Comparison of ENCODE assay signal across 13 mouse cellular contexts in genomic region chr1:179568690-179569398, GRCm38 (mm10). TPM values are rescaled to one million over a fixed set of nuclear protein-coding genes. Genes with fewer than 3 reads are reported as not detected.
DNase-seq lines count a peak whose midpoint lies in the region; ATAC-seq and TF ChIP-seq lines count a peak whose summit lies in the region.
"Had no signal": no experiment of that assay in that cellular context is flagged by ENCODE, and none has a peak within 500 bp of the region (broad histone marks: within the 10 kb centered on the region; RNA-seq: fewer than 3 reads in every experiment).

No protein-coding gene starts in this region.

- no peaks in the 10 kb centered on the region for H3K36me3 ChIP-seq in heart, embryonic 13.5 days
- no peaks in the 10 kb centered on the region for H3K36me3 ChIP-seq in heart, embryonic 15.5 days
- no peaks in the 10 kb centered on the region for H3K36me3 ChIP-seq in stomach, embryonic 15.5 days
- H3K36me3 ChIP-seq: forebrain, embryonic 15.5 days had no signal

- peaks cover 40% of the 10 kb centered on the region for H3K4me1 ChIP-seq in heart, embryonic 13.5 days
- peaks cover 32% of the 10 kb centered on the region for H3K4me1 ChIP-seq in heart, embryonic 15.5 days (replicated peaks)
- H3K4me1 ChIP-seq in lung, adult 2 months (ENCODE audit: control insufficient read depth, insufficient read depth, low read length), result peaks cover 25% of the 10 kb centered on the region
- H3K4me1 ChIP-seq in stomach, embryonic 15.5 days, result peaks cover 15% of the 10 kb centered on the region; the same call in 1 of the 2 replicates

- no peak for DNase-seq in heart, postnatal 10 days
- DNase-seq in lung, adult 2 months, result peak; percentile 51
- DNase-seq in left cerebral cortex, postnatal 4 days, result no peak
- DNase-seq in spleen, adult 12 weeks (ENCODE audit: low spot score), result no peak
- DNase-seq: adrenal gland, postnatal 25 days; cerebellum, adult 2 months; kidney, adult 2 months; spleen, adult 18-20 months had no signal

- H3K27ac ChIP-seq in heart, embryonic 13.5 days (replicated peaks), result peak overlapping the region; percentile 48
- H3K27ac ChIP-seq in heart, embryonic 15.5 days, result peak overlapping the region; percentile 17
- 0 out of 2 replicates have a peak overlapping the region, but pooled peaks have one; percentile 4 for H3K27ac ChIP-seq in stomach, embryonic 15.5 days
- H3K27ac ChIP-seq: forebrain, embryonic 15.5 days had no signal

- H3K9me3 ChIP-seq in heart, embryonic 13.5 days, result no peaks in the 10 kb centered on the region
- H3K9me3 ChIP-seq in heart, embryonic 15.5 days (replicated peaks), result no peaks in the 10 kb centered on the region
- no peaks in the 10 kb centered on the region for H3K9me3 ChIP-seq in stomach, embryonic 15.5 days
- H3K9me3 ChIP-seq: forebrain, embryonic 15.5 days had no signal

- intact Hi-C loops in heart, postnatal 10 days (cut with DNase I), result no loop called here
- intact Hi-C loops in left cerebral cortex, postnatal 4 days (cut with DNase I), result no loop called here

- WGBS in heart, embryonic 13.5 days, result 36% methylated on average over 4 of the region's 4 CpGs
- 47% methylated on average over 4 of the region's 4 CpGs for WGBS in heart, embryonic 15.5 days
- WGBS in lung, adult 2 months, result 43% methylated on average over 4 of the region's 4 CpGs
- WGBS in stomach, embryonic 15.5 days, result 40% methylated on average over 4 of the region's 4 CpGs

- no peaks in the 10 kb centered on the region for H3K27me3 ChIP-seq in heart, embryonic 13.5 days (replicated peaks)
- H3K27me3 ChIP-seq in heart, embryonic 15.5 days, result no peaks in the 10 kb centered on the region
- no peaks in the 10 kb centered on the region for H3K27me3 ChIP-seq in stomach, embryonic 15.5 days (replicated peaks)
- H3K27me3 ChIP-seq: forebrain, embryonic 15.5 days had no signal

- TF ChIP-seq POLR2A in lung, adult 2 months (IDR thresholded peaks at IDR 0.05; ENCODE audit: borderline replicate concordance, extremely low read depth, low read depth, low read length), result no peak

- TF ChIP-seq CTCF in lung, adult 2 months (IDR thresholded peaks at IDR 0.05; ENCODE audit: insufficient read depth, low read length), result no peak

- H3K4me2 ChIP-seq in heart, embryonic 13.5 days, result no peak overlapping the region
- H3K4me2 ChIP-seq in heart, embryonic 15.5 days, result no peak overlapping the region
- H3K4me2 ChIP-seq in stomach, embryonic 15.5 days, result no peak overlapping the region
- H3K4me2 ChIP-seq: forebrain, embryonic 15.5 days had no signal

- H3K9ac ChIP-seq in heart, embryonic 13.5 days, result 0 out of 2 replicates have a peak overlapping the region, but pooled peaks have one; percentile 28
- no peak overlapping the region for H3K9ac ChIP-seq in heart, embryonic 15.5 days
- no peak overlapping the region for H3K9ac ChIP-seq in stomach, embryonic 15.5 days
- H3K9ac ChIP-seq: forebrain, embryonic 15.5 days had no signal

- no peak for ATAC-seq in heart, embryonic 13.5 days (ENCODE audit: extremely low read depth, insufficient number of reproducible peaks, low FRiP score, low TSS enrichment)
- ATAC-seq in heart, embryonic 15.5 days (replicated peaks; ENCODE audit: insufficient number of reproducible peaks, insufficient read depth, low FRiP score, low read depth), result no peak
- ATAC-seq in stomach, embryonic 15.5 days (ENCODE audit: insufficient read depth, low FRiP score, low read depth), result peak; percentile 31; the same call in 1 of the 2 replicates
- ATAC-seq in megakaryocyte, adult 5-6 weeks (ENCODE audit: poor library complexity, severe bottlenecking), result no peak
- ATAC-seq: forebrain, embryonic 15.5 days had no signal

- H3K4me3 ChIP-seq in heart, embryonic 13.5 days, result no peak overlapping the region
- no peak overlapping the region for H3K4me3 ChIP-seq in heart, embryonic 15.5 days
- no peak overlapping the region for H3K4me3 ChIP-seq in lung, adult 2 months (replicated peaks; ENCODE audit: extremely low read depth, low read depth, low read length)
- H3K4me3 ChIP-seq in stomach, embryonic 15.5 days (replicated peaks), result no peak overlapping the region
- H3K4me3 ChIP-seq: forebrain, embryonic 15.5 days had no signal

RNA-seq across cellular contexts. Expression of gene Cnst, which starts 22.7 kb away (rescaled TPM):
- 16.0 and 16.6 TPM in 2 replicates for polyA plus RNA-seq in heart, embryonic 13.5 days (2015; fragmentation: Nextera tagmentation; extraction: Ambion mirVana)
- total RNA-seq in heart, postnatal 10 days (2021), result 10 to 100 TPM; 38.6 to 44.9 TPM
- polyA plus RNA-seq in heart, embryonic 15.5 days (2015; fragmentation: Nextera tagmentation; extraction: Ambion mirVana), result 16.6 and 18.3 TPM in 2 replicates
- 16.2 and 22.5 TPM in 2 replicates for polyA plus RNA-seq in lung, adult 2 months (2012; rRNA removed)
- 13.9 and 14.9 TPM in 2 replicates for polyA plus RNA-seq in stomach, embryonic 15.5 days (2015; fragmentation: Nextera tagmentation; extraction: Ambion mirVana)
- total RNA-seq in left cerebral cortex, postnatal 4 days (2021), result 10 to 100 TPM; 26.3 to 28.9 TPM
- total RNA-seq in megakaryocyte, adult 5-6 weeks (2015), result 13.5 and 14.7 TPM in 2 replicates
- 22.6 and 23.8 TPM in 2 replicates for total RNA-seq in megakaryocyte, adult 5-6 weeks (2017)

RNA-seq across cellular contexts. Expression of gene Tfb2m, which starts 22.8 kb away (rescaled TPM):
- 20.2 and 24.8 TPM in 2 replicates for polyA plus RNA-seq in heart, embryonic 13.5 days (2015; fragmentation: Nextera tagmentation; extraction: Ambion mirVana)
- 10 to 100 TPM; 32.5 to 37.9 TPM for total RNA-seq in heart, postnatal 10 days (2021)
- polyA plus RNA-seq in heart, embryonic 15.5 days (2015; fragmentation: Nextera tagmentation; extraction: Ambion mirVana), result 19.8 and 27.9 TPM in 2 replicates
- 6.6 and 8.4 TPM in 2 replicates for polyA plus RNA-seq in lung, adult 2 months (2012; rRNA removed)
- polyA plus RNA-seq in stomach, embryonic 15.5 days (2015; fragmentation: Nextera tagmentation; extraction: Ambion mirVana), result 26.8 and 30.1 TPM in 2 replicates
- total RNA-seq in left cerebral cortex, postnatal 4 days (2021), result 10 to 100 TPM; 28.1 to 28.2 TPM
- total RNA-seq in megakaryocyte, adult 5-6 weeks (2015), result 19.9 and 25.2 TPM in 2 replicates
- total RNA-seq in megakaryocyte, adult 5-6 weeks (2017), result 19.6 and 33.1 TPM in 2 replicates

RNA-seq across cellular contexts. Expression of gene Smyd3, which starts 51.0 kb away (rescaled TPM):
- polyA plus RNA-seq in heart, embryonic 13.5 days (2015; fragmentation: Nextera tagmentation; extraction: Ambion mirVana), result 9.6 and 9.7 TPM in 2 replicates
- total RNA-seq in heart, postnatal 10 days (2021), result 1 to 10 TPM; 5.8 to 6.7 TPM
- 9.1 and 11.1 TPM in 2 replicates for polyA plus RNA-seq in heart, embryonic 15.5 days (2015; fragmentation: Nextera tagmentation; extraction: Ambion mirVana)
- 2.8 and 4.7 TPM in 2 replicates for polyA plus RNA-seq in lung, adult 2 months (2012; rRNA removed)
- polyA plus RNA-seq in stomach, embryonic 15.5 days (2015; fragmentation: Nextera tagmentation; extraction: Ambion mirVana), result 17.9 and 19.6 TPM in 2 replicates
- total RNA-seq in left cerebral cortex, postnatal 4 days (2021), result 10 to 100 TPM; 34.0 to 39.8 TPM
- 7.9 and 13.7 TPM in 2 replicates for total RNA-seq in megakaryocyte, adult 5-6 weeks (2015)
- 11.4 and 14.8 TPM in 2 replicates for total RNA-seq in megakaryocyte, adult 5-6 weeks (2017)
